Mouse (Mus musculus): ENCODE measurements around the gene Ap2b1. TPM values are rescaled to one million over a fixed set of nuclear protein-coding genes. Genes with fewer than 3 reads are reported as not detected.
A peak's percentile ranks its signal among the peaks of the same experiment; 100 is the strongest.

The Ap2b1 gene
- polyA plus RNA-seq, 2 experiments = 11.7 to 20.9 TPM

DNA sequence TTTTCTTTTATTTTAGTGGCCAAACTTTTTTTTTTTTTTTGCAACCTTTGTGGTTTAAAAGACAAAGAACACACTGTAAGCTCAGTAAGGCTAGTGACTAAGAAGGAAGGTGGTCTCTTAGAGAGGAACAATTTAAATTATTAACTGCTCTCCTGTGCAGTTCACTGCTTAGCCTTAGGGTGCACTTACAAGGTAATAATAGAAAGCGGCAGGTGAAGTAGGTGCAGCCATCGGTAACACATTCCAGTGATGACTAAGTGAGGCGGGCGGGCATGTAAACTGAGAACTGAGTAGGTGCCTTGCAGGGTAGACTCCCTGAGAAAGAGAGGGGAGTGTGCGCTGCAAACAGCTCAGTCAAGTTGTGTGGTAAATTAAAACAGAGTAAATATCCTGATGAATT lies 4.9 kb downstream of the Ap2b1 start:
- Histone ChIP-seq H3K9me3 (ENCODE audit: control insufficient read depth, low read length) (no peaks in the 10 kb centered on the region), H3K4me2 (ENCODE audit: low read depth) (peak overlapping the region; percentile 95), H3K4me3 (ENCODE audit: insufficient read depth in 1 of 2, low read depth in 2 of 2, low read length in 2 of 2) (peak overlapping the region; percentile 7 to 83; a peak in 2 of 4 replicates), H3K36me3 (replicated peaks; ENCODE audit: control insufficient read depth, insufficient read depth, low read depth) (peaks cover 3% of the 10 kb centered on the region), H3K9ac (replicated peaks) (peak overlapping the region; percentile 93), H3K27me3 (ENCODE audit: control insufficient read depth, insufficient read depth, low read length) (no peaks in the 10 kb centered on the region), H3K27ac (no peak overlapping the region), H3K4me1 (replicated peaks; ENCODE audit: control insufficient read depth in 2 of 2, insufficient read depth in 2 of 2, low read length in 1 of 2) (peaks cover 13 to 14% of the 10 kb centered on the region in 2 experiments)
- DNase-seq (ENCODE audit: low read depth in 3 of 3, low spot score in 3 of 3) (no peak), ATAC-seq (ENCODE audit: insufficient read depth) (no peak)
- TF ChIP-seq CTCF (IDR thresholded peaks at IDR 0.05; ENCODE audit: low read depth) (no peak), EP300 (IDR thresholded peaks at IDR 0.05; ENCODE audit: low read depth) (no peak)
- 76% methylated on average over 5 of the region's 5 CpGs for WGBS (ENCODE audit: insufficient replicate concordance)

DNA sequence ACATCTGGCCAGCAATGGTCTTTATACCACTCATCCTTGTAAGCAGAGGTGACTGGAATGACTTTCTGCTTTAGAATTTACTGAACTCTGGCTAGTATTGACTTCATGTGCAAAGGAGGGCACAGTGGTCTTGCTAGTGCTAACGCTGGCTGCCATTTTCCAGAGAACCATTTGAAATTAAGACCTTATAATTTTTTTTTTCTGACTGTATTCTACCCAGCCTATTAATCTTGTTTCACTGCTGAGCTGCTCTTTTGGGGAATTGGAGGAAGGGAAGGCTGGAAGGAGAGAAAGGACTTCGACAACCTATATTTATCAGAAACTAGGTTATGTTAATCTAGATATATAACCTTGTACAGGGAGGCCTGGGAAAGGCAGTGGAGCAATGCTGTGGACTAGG lies 5.7 kb downstream of the Ap2b1 start:
- Histone ChIP-seq H3K9ac (replicated peaks) (no peak overlapping the region), H3K4me1 (replicated peaks; ENCODE audit: control insufficient read depth in 2 of 2, insufficient read depth in 2 of 2, low read length in 1 of 2) (peaks cover 13 to 14% of the 10 kb centered on the region in 2 experiments), H3K9me3 (ENCODE audit: control insufficient read depth, low read length) (no peaks in the 10 kb centered on the region), H3K36me3 (replicated peaks; ENCODE audit: control insufficient read depth, insufficient read depth, low read depth) (peaks cover 3% of the 10 kb centered on the region), H3K4me2 (ENCODE audit: low read depth) (peak overlapping the region; percentile 19; the same call in 1 of the 2 replicates), H3K27me3 (ENCODE audit: control insufficient read depth, insufficient read depth, low read length) (no peaks in the 10 kb centered on the region), H3K27ac (no peak overlapping the region), H3K4me3 (ENCODE audit: insufficient read depth in 1 of 2, low read depth in 2 of 2, low read length in 2 of 2) (no peak overlapping the region)
- DNase-seq (ENCODE audit: low read depth in 3 of 3, low spot score in 3 of 3) = no peak
- no peak for TF ChIP-seq EP300 (IDR thresholded peaks at IDR 0.05; ENCODE audit: low read depth)
- TF ChIP-seq CTCF (IDR thresholded peaks at IDR 0.05; ENCODE audit: low read depth) = no peak
- ATAC-seq (ENCODE audit: insufficient read depth) = no peak
- WGBS (ENCODE audit: insufficient replicate concordance) = 68% methylated on average over 2 of the region's 2 CpGs

- H3K4me1 ChIP-seq (replicated peaks; ENCODE audit: control insufficient read depth in 2 of 2, insufficient read depth in 2 of 2, low read length in 1 of 2) = peaks cover 11 to 12% of the 10 kb centered on the region in 2 experiments
- H3K9me3 ChIP-seq (ENCODE audit: control insufficient read depth, low read length) = no peaks in the 10 kb centered on the region
- H3K4me2 ChIP-seq (ENCODE audit: low read depth) = no peak overlapping the region
- no peak for ATAC-seq (ENCODE audit: insufficient read depth)
- no peak overlapping the region for H3K9ac ChIP-seq (replicated peaks)
- no peak overlapping the region for H3K27ac ChIP-seq
- no peak for TF ChIP-seq CTCF (IDR thresholded peaks at IDR 0.05; ENCODE audit: low read depth)
- no peak for TF ChIP-seq EP300 (IDR thresholded peaks at IDR 0.05; ENCODE audit: low read depth)
- H3K27me3 ChIP-seq (ENCODE audit: control insufficient read depth, insufficient read depth, low read length) = no peaks in the 10 kb centered on the region
- DNase-seq (ENCODE audit: low read depth in 3 of 3, low spot score in 3 of 3) = no peak
- H3K36me3 ChIP-seq (replicated peaks; ENCODE audit: control insufficient read depth, insufficient read depth, low read depth) = peaks cover 3% of the 10 kb centered on the region
- no peak overlapping the region for H3K4me3 ChIP-seq (ENCODE audit: insufficient read depth in 1 of 2, low read depth in 2 of 2, low read length in 2 of 2)
- WGBS (ENCODE audit: insufficient replicate concordance) = 82% methylated on average over 4 of the region's 4 CpGs
These were observed 8.0 kb downstream of the Ap2b1 start for GRCm38 (mm10) chr11:83306700-83307253.

DNA sequence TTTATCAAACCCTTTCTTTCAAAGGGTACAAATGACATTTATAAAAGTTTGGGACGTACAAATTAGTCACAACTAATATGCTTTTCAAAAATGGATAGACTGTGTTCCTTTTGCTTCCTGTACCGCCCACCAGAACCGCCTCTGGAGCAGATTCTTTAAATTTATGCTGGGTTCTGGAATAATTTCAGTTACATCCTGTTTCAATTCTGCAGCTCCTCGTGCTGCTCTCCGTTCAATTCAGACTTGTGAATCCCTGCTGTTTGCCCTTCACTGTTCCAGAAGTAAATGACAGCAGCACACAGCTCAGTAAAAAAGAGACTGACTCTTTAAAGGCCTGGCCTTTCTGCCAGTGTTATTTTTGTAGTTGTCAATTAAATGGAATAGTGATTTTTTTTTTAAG lies 13.6 kb downstream of the Ap2b1 start:
- TF ChIP-seq CTCF (IDR thresholded peaks at IDR 0.05; ENCODE audit: low read depth) = no peak
- TF ChIP-seq EP300 (IDR thresholded peaks at IDR 0.05; ENCODE audit: low read depth) = no peak
- DNase-seq (ENCODE audit: low read depth in 3 of 3, low spot score in 3 of 3) = no peak
- WGBS (ENCODE audit: insufficient replicate concordance) = 85% methylated on average over 5 of the region's 5 CpGs
- no peaks in the 10 kb centered on the region for H3K9me3 ChIP-seq (ENCODE audit: control insufficient read depth, low read length)
- H3K36me3 ChIP-seq (replicated peaks; ENCODE audit: control insufficient read depth, insufficient read depth, low read depth) = peaks cover 14% of the 10 kb centered on the region
- no peak overlapping the region for H3K4me2 ChIP-seq (ENCODE audit: low read depth)
- no peak overlapping the region for H3K27ac ChIP-seq
- H3K9ac ChIP-seq (replicated peaks) = no peak overlapping the region
- no peak overlapping the region for H3K4me3 ChIP-seq (ENCODE audit: insufficient read depth in 1 of 2, low read depth in 2 of 2, low read length in 2 of 2)
- no peak for ATAC-seq (ENCODE audit: insufficient read depth)
- H3K4me1 ChIP-seq (replicated peaks; ENCODE audit: control insufficient read depth in 2 of 2, insufficient read depth in 2 of 2, low read length in 1 of 2) = no peaks in the 10 kb centered on the region
- no peaks in the 10 kb centered on the region for H3K27me3 ChIP-seq (ENCODE audit: control insufficient read depth, insufficient read depth, low read length)

- Histone ChIP-seq H3K4me3 (ENCODE audit: insufficient read depth in 1 of 2, low read depth in 2 of 2, low read length in 2 of 2) (no peak overlapping the region), H3K9ac (replicated peaks) (no peak overlapping the region), H3K4me2 (ENCODE audit: low read depth) (no peak overlapping the region), H3K4me1 (replicated peaks; ENCODE audit: control insufficient read depth in 2 of 2, insufficient read depth in 2 of 2, low read length in 1 of 2) (0 out of 4 replicates have a peak, but pooled peaks cover 0 to 3% of the 10 kb centered on the region in 2 experiments), H3K27ac (no peak overlapping the region), H3K27me3 (ENCODE audit: control insufficient read depth, insufficient read depth, low read length) (no peaks in the 10 kb centered on the region), H3K9me3 (ENCODE audit: control insufficient read depth, low read length) (no peaks in the 10 kb centered on the region), H3K36me3 (replicated peaks; ENCODE audit: control insufficient read depth, insufficient read depth, low read depth) (peaks cover 36% of the 10 kb centered on the region)
- 75% methylated on average over 4 of the region's 4 CpGs for WGBS (ENCODE audit: insufficient replicate concordance)
- no peak for TF ChIP-seq CTCF (IDR thresholded peaks at IDR 0.05; ENCODE audit: low read depth)
- TF ChIP-seq EP300 (IDR thresholded peaks at IDR 0.05; ENCODE audit: low read depth) = no peak
- ATAC-seq (ENCODE audit: insufficient read depth) = no peak
- no peak for DNase-seq (ENCODE audit: low read depth in 3 of 3, low spot score in 3 of 3)
These were observed 20.2 kb downstream of the Ap2b1 start for GRCm38 (mm10) chr11:83319048-83319447.

All from liver, embryonic 14.5 days (tissue).